Mouse (Mus musculus): ENCODE data around the gene Scpep1. TPM values are rescaled to one million over a fixed set of nuclear protein-coding genes. Genes with fewer than 3 reads are reported as not detected.
"Not testable (repeated sequence)": the region's sequence is repeated elsewhere in the genome, so short reads cannot be mapped to it uniquely, and the experiment has no call there.

Scpep1 gene
- polyA plus RNA-seq, 1 experiment from 2014 or later, result 168 TPM

DNA sequence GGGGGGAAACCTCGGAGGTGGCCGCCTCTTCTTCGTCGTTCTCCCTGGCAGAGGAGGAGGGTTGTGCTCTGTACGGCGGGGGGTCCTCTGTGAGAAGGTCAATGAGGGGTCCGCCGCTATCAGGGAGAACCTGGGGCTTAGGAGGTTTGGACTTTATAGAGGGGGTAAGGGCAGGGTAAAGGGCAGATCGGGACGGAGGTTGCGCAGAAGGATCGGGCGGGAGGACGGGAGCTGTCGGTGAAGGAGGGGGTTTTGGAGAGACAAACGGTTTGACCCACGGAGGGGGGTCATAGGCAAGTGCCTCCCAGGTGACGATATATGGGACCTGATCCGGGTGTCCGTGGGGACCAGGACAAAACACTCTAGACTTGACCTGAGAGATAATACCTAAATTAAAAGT is 60.0 kb downstream of the Scpep1 start:
- WGBS, result 42% methylated on average over 15 of the region's 20 CpGs
- H3K27me3 ChIP-seq (replicated peaks; ENCODE audit: control insufficient read depth, insufficient read depth, low read length); H3K9me3 ChIP-seq (ENCODE audit: control insufficient read depth, low read length); H3K9ac ChIP-seq (ENCODE audit: low read depth, low read length); H3K4me1 ChIP-seq (ENCODE audit: control insufficient read depth, insufficient read depth, low read length); H3K36me3 ChIP-seq (ENCODE audit: control insufficient read depth, insufficient read depth, low read length); ATAC-seq; H3K4me3 ChIP-seq (ENCODE audit: low read length); H3K4me2 ChIP-seq (ENCODE audit: low read depth, low read length); H3K27ac ChIP-seq (ENCODE audit: low read length): not testable (repeated sequence)

DNA sequence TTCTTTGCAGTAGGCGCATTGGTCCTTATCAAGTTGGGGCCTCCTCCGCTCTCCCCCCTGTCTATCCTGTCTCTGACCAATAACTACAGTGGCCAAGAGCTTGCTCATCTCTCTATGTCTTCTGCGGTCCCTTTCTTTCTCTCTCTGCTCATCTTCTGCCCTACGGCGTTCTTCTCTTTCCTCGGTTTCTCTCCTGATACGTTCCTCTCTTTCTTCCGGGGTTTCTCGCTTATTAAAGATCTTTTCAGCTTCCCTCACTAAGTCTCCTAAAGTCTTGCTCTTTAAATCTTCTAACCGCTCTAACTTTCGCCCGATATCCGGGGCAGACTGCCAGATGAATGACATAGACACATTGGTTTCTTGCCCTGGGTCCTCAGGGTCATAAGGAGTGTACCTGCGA is 61.0 kb downstream of the Scpep1 start:
- not testable (repeated sequence) for H3K9ac ChIP-seq (ENCODE audit: low read depth, low read length); H3K27ac ChIP-seq (ENCODE audit: low read length); ATAC-seq; H3K4me3 ChIP-seq (ENCODE audit: low read length); H3K9me3 ChIP-seq (ENCODE audit: control insufficient read depth, low read length); H3K4me1 ChIP-seq (ENCODE audit: control insufficient read depth, insufficient read depth, low read length); H3K27me3 ChIP-seq (replicated peaks; ENCODE audit: control insufficient read depth, insufficient read depth, low read length); H3K4me2 ChIP-seq (ENCODE audit: low read depth, low read length); H3K36me3 ChIP-seq (ENCODE audit: control insufficient read depth, insufficient read depth, low read length)
- WGBS, result 94% methylated on average over 11 of the region's 14 CpGs

GRCm38 (mm10) chr11:88893501-88893900 is 61.8 kb downstream of the Scpep1 start:
- ATAC-seq; H3K4me3 ChIP-seq (ENCODE audit: low read length); H3K36me3 ChIP-seq (ENCODE audit: control insufficient read depth, insufficient read depth, low read length); H3K27ac ChIP-seq (ENCODE audit: low read length); H3K27me3 ChIP-seq (replicated peaks; ENCODE audit: control insufficient read depth, insufficient read depth, low read length); H3K4me2 ChIP-seq (ENCODE audit: low read depth, low read length); H3K4me1 ChIP-seq (ENCODE audit: control insufficient read depth, insufficient read depth, low read length); H3K9ac ChIP-seq (ENCODE audit: low read depth, low read length); H3K9me3 ChIP-seq (ENCODE audit: control insufficient read depth, low read length): not testable (repeated sequence)
- 80% methylated on average over 2 of the region's 8 CpGs for WGBS

- H3K9me3 ChIP-seq (ENCODE audit: control insufficient read depth, low read length); H3K36me3 ChIP-seq (ENCODE audit: control insufficient read depth, insufficient read depth, low read length); H3K4me1 ChIP-seq (ENCODE audit: control insufficient read depth, insufficient read depth, low read length); H3K9ac ChIP-seq (ENCODE audit: low read depth, low read length); H3K27me3 ChIP-seq (replicated peaks; ENCODE audit: control insufficient read depth, insufficient read depth, low read length); H3K27ac ChIP-seq (ENCODE audit: low read length); ATAC-seq; H3K4me3 ChIP-seq (ENCODE audit: low read length); H3K4me2 ChIP-seq (ENCODE audit: low read depth, low read length): not testable (repeated sequence)
- WGBS, result 93% methylated on average over 20 of the region's 24 CpGs
Observed at GRCm38 (mm10) chr11:88892789-88893188, 62.5 kb downstream of the Scpep1 start.

DNA sequence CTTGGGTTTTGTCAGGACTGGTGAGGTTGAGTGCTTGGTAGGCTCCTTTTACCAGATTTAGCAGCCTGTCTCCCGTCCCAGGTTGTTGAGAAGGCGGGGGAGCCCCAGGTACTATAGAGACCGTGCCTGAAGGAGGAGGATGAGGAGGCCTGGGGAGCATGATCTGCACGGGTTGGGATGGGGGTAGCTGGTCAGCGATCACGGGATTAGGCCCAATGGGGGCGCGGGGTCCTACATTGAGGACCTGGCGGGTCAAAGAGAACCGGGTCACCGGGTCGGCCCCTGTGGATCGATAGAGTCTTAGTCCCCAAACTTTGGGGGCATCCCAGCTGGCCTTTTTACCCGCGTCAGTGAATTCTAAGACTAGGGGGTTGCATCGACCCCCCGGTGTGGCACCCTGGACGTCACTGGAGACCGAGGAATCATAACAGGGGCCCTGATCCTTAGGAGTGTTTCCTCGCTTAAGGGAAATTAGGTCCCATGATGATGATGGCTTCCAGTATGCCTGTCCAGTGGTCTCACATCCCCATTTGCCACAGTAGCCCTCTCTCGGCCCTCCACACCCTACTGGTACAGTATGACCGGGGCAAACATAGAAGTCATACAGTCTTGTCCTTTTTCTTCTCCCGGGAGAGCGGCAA is 63.2 kb downstream of the Scpep1 start:
- not testable (repeated sequence) for H3K4me2 ChIP-seq (ENCODE audit: low read depth, low read length); H3K9me3 ChIP-seq (ENCODE audit: control insufficient read depth, low read length); H3K4me3 ChIP-seq (ENCODE audit: low read length); H3K9ac ChIP-seq (ENCODE audit: low read depth, low read length); H3K4me1 ChIP-seq (ENCODE audit: control insufficient read depth, insufficient read depth, low read length); H3K27me3 ChIP-seq (replicated peaks; ENCODE audit: control insufficient read depth, insufficient read depth, low read length); H3K36me3 ChIP-seq (ENCODE audit: control insufficient read depth, insufficient read depth, low read length); ATAC-seq; H3K27ac ChIP-seq (ENCODE audit: low read length)
- WGBS, result 94% methylated on average over 19 of the region's 24 CpGs

GRCm38 (mm10) chr11:88891446-88891845 is 63.8 kb downstream of the Scpep1 start:
- not testable (repeated sequence) for H3K4me3 ChIP-seq (ENCODE audit: low read length); H3K4me1 ChIP-seq (ENCODE audit: control insufficient read depth, insufficient read depth, low read length); H3K27me3 ChIP-seq (replicated peaks; ENCODE audit: control insufficient read depth, insufficient read depth, low read length); H3K9me3 ChIP-seq (ENCODE audit: control insufficient read depth, low read length); H3K36me3 ChIP-seq (ENCODE audit: control insufficient read depth, insufficient read depth, low read length); H3K27ac ChIP-seq (ENCODE audit: low read length); ATAC-seq; H3K4me2 ChIP-seq (ENCODE audit: low read depth, low read length); H3K9ac ChIP-seq (ENCODE audit: low read depth, low read length)
- WGBS, result 96% methylated on average over 10 of the region's 12 CpGs

DNA sequence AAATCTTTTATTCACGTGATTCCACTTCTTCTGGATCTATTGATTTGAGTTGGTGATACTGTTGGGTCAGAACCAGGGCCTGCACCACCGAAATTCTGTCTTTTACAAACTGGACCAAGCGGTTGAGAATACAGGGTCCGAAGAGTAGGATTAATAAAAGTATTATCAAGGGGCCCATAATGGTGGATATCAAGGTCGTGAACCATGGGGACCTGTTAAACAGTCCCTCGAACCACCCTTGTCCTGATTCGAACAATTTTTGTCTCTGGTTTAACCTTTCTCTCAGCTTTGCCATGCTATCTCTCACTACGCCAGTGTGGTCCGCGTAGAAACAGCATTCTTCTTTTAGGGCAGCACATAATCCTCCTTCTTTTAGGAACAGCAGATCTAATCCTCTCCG is 64.4 kb downstream of the Scpep1 start:
- H3K4me3 ChIP-seq (ENCODE audit: low read length); H3K27me3 ChIP-seq (replicated peaks; ENCODE audit: control insufficient read depth, insufficient read depth, low read length); H3K27ac ChIP-seq (ENCODE audit: low read length); H3K36me3 ChIP-seq (ENCODE audit: control insufficient read depth, insufficient read depth, low read length); H3K4me2 ChIP-seq (ENCODE audit: low read depth, low read length); H3K9me3 ChIP-seq (ENCODE audit: control insufficient read depth, low read length); H3K9ac ChIP-seq (ENCODE audit: low read depth, low read length); H3K4me1 ChIP-seq (ENCODE audit: control insufficient read depth, insufficient read depth, low read length); ATAC-seq: not testable (repeated sequence)
- WGBS, result 87% methylated on average over 7 of the region's 11 CpGs

GRCm38 (mm10) chr11:88888996-88889395 is 66.3 kb downstream of the Scpep1 start:
- Histone ChIP-seq H3K4me1 (ENCODE audit: control insufficient read depth, insufficient read depth, low read length) (no peaks in the 10 kb centered on the region), H3K27me3 (replicated peaks; ENCODE audit: control insufficient read depth, insufficient read depth, low read length) (no peaks in the 10 kb centered on the region), H3K9me3 (ENCODE audit: control insufficient read depth, low read length) (no peaks in the 10 kb centered on the region), H3K9ac (ENCODE audit: low read depth, low read length) (no peak overlapping the region), H3K36me3 (ENCODE audit: control insufficient read depth, insufficient read depth, low read length) (no peaks in the 10 kb centered on the region), H3K4me3 (ENCODE audit: low read length) (no peak overlapping the region), H3K4me2 (ENCODE audit: low read depth, low read length) (no peak overlapping the region), H3K27ac (ENCODE audit: low read length) (no peak overlapping the region)
- ATAC-seq, result no peak
- 67% methylated on average over 2 of the region's 2 CpGs for WGBS

- H3K27me3 ChIP-seq (replicated peaks; ENCODE audit: control insufficient read depth, insufficient read depth, low read length), result 0 out of 2 replicates have a peak, but pooled peaks cover 3% of the 10 kb centered on the region
- H3K4me3 ChIP-seq (ENCODE audit: low read length), result no peak overlapping the region
- 65% methylated on average over 8 of the region's 8 CpGs for WGBS
- no peak overlapping the region for H3K4me2 ChIP-seq (ENCODE audit: low read depth, low read length)
- ATAC-seq, result no peak
- H3K36me3 ChIP-seq (ENCODE audit: control insufficient read depth, insufficient read depth, low read length), result no peaks in the 10 kb centered on the region
- H3K9ac ChIP-seq (ENCODE audit: low read depth, low read length), result no peak overlapping the region
- H3K27ac ChIP-seq (ENCODE audit: low read length), result no peak overlapping the region
- no peaks in the 10 kb centered on the region for H3K4me1 ChIP-seq (ENCODE audit: control insufficient read depth, insufficient read depth, low read length)
- H3K9me3 ChIP-seq (ENCODE audit: control insufficient read depth, low read length), result no peaks in the 10 kb centered on the region
Observed at GRCm38 (mm10) chr11:88884376-88885065, 70.7 kb downstream of the Scpep1 start.

- Histone ChIP-seq H3K4me1 (ENCODE audit: control insufficient read depth, insufficient read depth, low read length) (peaks cover 6% of the 10 kb centered on the region; the same call in 1 of the 2 replicates), H3K4me3 (ENCODE audit: low read length) (no peak overlapping the region), H3K4me2 (ENCODE audit: low read depth, low read length) (no peak overlapping the region), H3K27ac (ENCODE audit: low read length) (no peak overlapping the region), H3K36me3 (ENCODE audit: control insufficient read depth, insufficient read depth, low read length) (no peaks in the 10 kb centered on the region), H3K27me3 (replicated peaks; ENCODE audit: control insufficient read depth, insufficient read depth, low read length) (0 out of 2 replicates have a peak, but pooled peaks cover 3% of the 10 kb centered on the region), H3K9ac (ENCODE audit: low read depth, low read length) (no peak overlapping the region), H3K9me3 (ENCODE audit: control insufficient read depth, low read length) (no peaks in the 10 kb centered on the region)
- no peak for ATAC-seq
- 88% methylated on average over 12 of the region's 12 CpGs for WGBS
Observed at GRCm38 (mm10) chr11:88878011-88878410, 77.3 kb downstream of the Scpep1 start.

All from intestine, embryonic 16.5 days (tissue).